Comparison of ENCODE assay signal across 8 mouse cellular contexts in the genomic region with DNA sequence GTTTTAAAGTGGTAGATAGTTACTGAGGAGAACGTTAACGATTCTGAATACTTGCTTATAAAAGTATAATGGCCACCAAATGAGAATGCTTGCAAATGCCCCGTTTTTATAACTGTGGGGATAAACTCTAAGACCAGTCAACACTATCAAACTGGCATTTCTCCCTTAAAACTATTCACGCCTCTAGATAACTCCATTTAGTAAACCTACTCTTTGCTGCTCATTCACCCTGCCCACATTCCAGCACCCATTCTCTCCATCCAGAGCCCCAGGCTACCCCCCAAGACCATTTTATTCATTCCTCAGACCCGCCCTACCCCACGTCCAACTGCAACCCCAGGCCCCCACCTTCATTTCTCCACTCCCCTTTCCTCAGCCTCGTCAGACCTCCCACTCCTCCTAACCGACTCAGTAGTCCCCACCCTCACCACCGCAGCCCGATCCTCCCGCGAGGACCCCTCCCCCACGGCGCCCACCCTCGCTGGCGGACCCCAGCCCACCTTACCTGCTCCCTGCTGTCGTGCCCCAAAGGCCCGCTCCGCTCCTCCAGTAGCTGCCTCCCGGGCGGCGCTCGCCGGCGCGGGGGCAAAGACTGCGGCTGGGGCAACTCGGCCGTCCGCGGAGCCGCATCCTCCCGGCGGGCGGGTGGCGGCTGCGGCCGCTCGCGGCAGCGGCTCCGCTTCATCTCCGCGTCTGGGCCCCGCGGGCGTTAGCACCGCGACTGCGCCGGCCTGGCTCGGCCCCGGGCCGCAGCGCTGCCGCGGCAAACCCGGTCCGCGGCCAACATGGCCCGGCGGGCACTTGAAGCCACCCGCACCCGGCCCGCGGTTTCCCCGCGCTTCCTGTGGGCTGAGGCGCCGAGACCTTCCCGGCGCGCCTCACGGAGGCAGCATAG. TPM values are rescaled to one million over a fixed set of nuclear protein-coding genes. Genes with fewer than 3 reads are reported as not detected.
DNase-seq lines count a peak whose midpoint lies in the region; ATAC-seq and TF ChIP-seq lines count a peak whose summit lies in the region.

No protein-coding gene starts in this region.

- H3K9me3 ChIP-seq in embryonic facial prominence, embryonic 15.5 days (replicated peaks), result no peaks in the 10 kb centered on the region
- no peaks in the 10 kb centered on the region; the same call in 1 of the 2 replicates for H3K9me3 ChIP-seq in heart, embryonic 11.5 days (replicated peaks; ENCODE audit: control insufficient read depth, low read length)

- no peaks in the 10 kb centered on the region for H3K36me3 ChIP-seq in embryonic facial prominence, embryonic 15.5 days
- H3K36me3 ChIP-seq in heart, embryonic 11.5 days (ENCODE audit: control insufficient read depth, insufficient read depth, low read length), result no peaks in the 10 kb centered on the region

- H3K4me2 ChIP-seq in embryonic facial prominence, embryonic 15.5 days (replicated peaks), result peak overlapping the region; percentile 61
- H3K4me2 ChIP-seq in heart, embryonic 11.5 days, result peak overlapping the region; percentile 66

- DNase-seq in 416B (ENCODE audit: low read depth), result peak; percentile 43
- DNase-seq in kidney, postnatal 10 days, result peak; percentile 63
- DNase-seq in lung, adult 2 months, result peak; percentile 57
- peak; percentile 46 to 69 for DNase-seq in thymus, postnatal 36 days

- under 1% methylated on average over 63 of the region's 74 CpGs for WGBS in embryonic facial prominence, embryonic 15.5 days
- under 1% methylated on average over 70 of the region's 74 CpGs for WGBS in heart, embryonic 11.5 days (ENCODE audit: insufficient replicate concordance)
- WGBS in lung, adult 2 months, result 2% methylated on average over 74 of the region's 74 CpGs
- WGBS in olfactory bulb, adult 2 months, result 3% methylated on average over 74 of the region's 74 CpGs

- peak; percentile 38 for ATAC-seq in activated CD4-positive, CD25-positive, alpha-beta regulatory T cell, adult 4 months
- ATAC-seq in embryonic facial prominence, embryonic 15.5 days (ENCODE audit: insufficient number of reproducible peaks, low FRiP score, low TSS enrichment, low read depth), result peak; percentile 71
- peak; percentile 55; the same call in 1 of the 2 replicates for ATAC-seq in heart, embryonic 11.5 days (replicated peaks; ENCODE audit: insufficient number of reproducible peaks, low FRiP score, low TSS enrichment)

- TF ChIP-seq POLR2A in lung, adult 2 months (IDR thresholded peaks at IDR 0.05; ENCODE audit: borderline replicate concordance, extremely low read depth, low read depth, low read length), result no peak
- TF ChIP-seq POLR2A in olfactory bulb, adult 2 months (IDR thresholded peaks at IDR 0.05; ENCODE audit: insufficient read depth, low read depth, low read length), result peak; percentile 35; the same call in 1 of the 2 replicates

- H3K27me3 ChIP-seq in embryonic facial prominence, embryonic 15.5 days, result no peaks in the 10 kb centered on the region
- H3K27me3 ChIP-seq in heart, embryonic 11.5 days (ENCODE audit: control insufficient read depth, insufficient read depth, low read length), result no peaks in the 10 kb centered on the region

- peak overlapping the region; percentile 85 for H3K27ac ChIP-seq in embryonic facial prominence, embryonic 15.5 days (replicated peaks)
- H3K27ac ChIP-seq in heart, embryonic 11.5 days (ENCODE audit: low read depth, low read length), result peak overlapping the region; percentile 92
- H3K27ac ChIP-seq in olfactory bulb, adult 2 months (ENCODE audit: insufficient read depth, low read depth, low read length), result no peak overlapping the region

- H3K4me1 ChIP-seq in embryonic facial prominence, embryonic 15.5 days, result peaks cover 8% of the 10 kb centered on the region
- peaks cover 7% of the 10 kb centered on the region; the same call in 1 of the 2 replicates for H3K4me1 ChIP-seq in heart, embryonic 11.5 days (ENCODE audit: control insufficient read depth, insufficient read depth, low read length)
- peaks cover 3% of the 10 kb centered on the region; the same call in 1 of the 2 replicates for H3K4me1 ChIP-seq in lung, adult 2 months (ENCODE audit: control insufficient read depth, insufficient read depth, low read length)
- H3K4me1 ChIP-seq in olfactory bulb, adult 2 months (ENCODE audit: control insufficient read depth, insufficient read depth, low read length), result peaks cover 3% of the 10 kb centered on the region

- peak overlapping the region; percentile 82 for H3K4me3 ChIP-seq in embryonic facial prominence, embryonic 15.5 days (replicated peaks)
- peak overlapping the region; percentile 96 for H3K4me3 ChIP-seq in heart, embryonic 11.5 days (ENCODE audit: low read depth, low read length)
- H3K4me3 ChIP-seq in lung, adult 2 months (replicated peaks; ENCODE audit: extremely low read depth, low read depth, low read length), result peak overlapping the region; percentile 80
- peak overlapping the region; percentile 91 for H3K4me3 ChIP-seq in olfactory bulb, adult 2 months (ENCODE audit: insufficient read depth, low read depth, low read length)

- no peak for TF ChIP-seq CTCF in lung, adult 2 months (IDR thresholded peaks at IDR 0.05; ENCODE audit: insufficient read depth, low read length)
- no peak for TF ChIP-seq CTCF in olfactory bulb, adult 2 months (IDR thresholded peaks at IDR 0.05; ENCODE audit: insufficient read depth, low read depth, low read length)

- peak overlapping the region; percentile 83 for H3K9ac ChIP-seq in embryonic facial prominence, embryonic 15.5 days
- peak overlapping the region; percentile 94 for H3K9ac ChIP-seq in heart, embryonic 11.5 days (ENCODE audit: low read depth, low read length)

RNA-seq across cellular contexts. Expression of gene Mast2, which starts 0.5 kb away (rescaled TPM):
- polyA plus RNA-seq in activated CD4-positive, CD25-positive, alpha-beta regulatory T cell, adult 4 months (2017; shearing (Covaris generic)), result 1 to 10 TPM; 5.2 to 5.8 TPM
- polyA plus RNA-seq in embryonic facial prominence, embryonic 15.5 days (2015; fragmentation: Nextera tagmentation; extraction: Ambion mirVana), result 16.1 and 17.9 TPM in 2 replicates
- 23.4 and 28.2 TPM in 2 replicates for polyA plus RNA-seq in heart, embryonic 11.5 days (2014; fragmentation: Nextera tagmentation; extraction: Ambion mirVana)
- polyA plus RNA-seq in lung, adult 2 months (2012; rRNA removed), result 58.5 and 63.0 TPM in 2 replicates
- polyA plus RNA-seq in olfactory bulb, adult 2 months (2012; ENCODE audit: insufficient read depth, insufficient read length, low replicate concordance, missing spikeins), result 867 TPM in 1 of 2 replicates, not detected in the other

RNA-seq across cellular contexts. Expression of gene Ipp, which starts 43.9 kb away (rescaled TPM):
- polyA plus RNA-seq in activated CD4-positive, CD25-positive, alpha-beta regulatory T cell, adult 4 months (2017; shearing (Covaris generic)), result 10 to 100 TPM in 1 of 2 experiments, 1 to 10 TPM in 1; 9.9 to 16.2 TPM
- polyA plus RNA-seq in embryonic facial prominence, embryonic 15.5 days (2015; fragmentation: Nextera tagmentation; extraction: Ambion mirVana), result 12.2 and 12.3 TPM in 2 replicates
- polyA plus RNA-seq in heart, embryonic 11.5 days (2014; fragmentation: Nextera tagmentation; extraction: Ambion mirVana), result 4.6 and 7.8 TPM in 2 replicates
- polyA plus RNA-seq in lung, adult 2 months (2012; rRNA removed), result 1.4 and 2.5 TPM in 2 replicates
- polyA plus RNA-seq in olfactory bulb, adult 2 months (2012; ENCODE audit: insufficient read depth, insufficient read length, low replicate concordance, missing spikeins), result not detected in 2 replicates
